Mouse (Mus musculus) c-Kit-positive CD71-negative TER-119-negative erythroid progenitor cells, embryonic 14.5 days (primary cell): ENCODE measurements around the gene Eps8l2.

Experiments
- DNase-seq: peaks from one replicate; pipeline ENCODE4 v3.0.0-alpha.2; 2013; ENCODE audit warnings: low read depth

Gene Eps8l2

GRCm38 (mm10) chr7:141338576-141339131 lies at the start of gene Eps8l2:
TSS of gene Eps8l2 (plus strand) at chr7:141338880.
- no peak for DNase-seq

GRCm38 (mm10) chr7:141291921-141292582 lies 46.6 kb upstream of the Eps8l2 start, which contains the start of gene Drd4:
TSS of gene Drd4 (plus strand) at chr7:141292006.
- DNase-seq, result no peak

GRCm38 (mm10) chr7:141292583-141293388 lies 45.9 kb upstream of the Eps8l2 start:
- DNase-seq, result no peak

GRCm38 (mm10) chr7:141293852-141294471 lies 44.7 kb upstream of the Eps8l2 start:
- DNase-seq, result no peak

GRCm38 (mm10) chr7:141294479-141294878 lies 44.2 kb upstream of the Eps8l2 start:
- DNase-seq, result no peak

GRCm38 (mm10) chr7:141297926-141298650 lies 40.6 kb upstream of the Eps8l2 start:
- no peak for DNase-seq

- no peak for DNase-seq
Observed at GRCm38 (mm10) chr7:141299175-141299574, 39.5 kb upstream of the Eps8l2 start.

GRCm38 (mm10) chr7:141301386-141301785 lies 37.3 kb upstream of the Eps8l2 start:
- no peak for DNase-seq

- no peak for DNase-seq
Observed at GRCm38 (mm10) chr7:141302702-141303268, 35.9 kb upstream of the Eps8l2 start.

- DNase-seq, result no peak
Observed at GRCm38 (mm10) chr7:141304537-141304936, 34.1 kb upstream of the Eps8l2 start.

- no peak for DNase-seq
Observed at GRCm38 (mm10) chr7:141314416-141314815, 24.3 kb upstream of the Eps8l2 start.

GRCm38 (mm10) chr7:141315076-141315475 lies 23.6 kb upstream of the Eps8l2 start:
- DNase-seq, result no peak

- DNase-seq, result no peak
Observed at GRCm38 (mm10) chr7:141315974-141316373, 22.7 kb upstream of the Eps8l2 start.

- no peak for DNase-seq
Observed at GRCm38 (mm10) chr7:141317619-141318132, 21.0 kb upstream of the Eps8l2 start.

- no peak for DNase-seq
Observed at GRCm38 (mm10) chr7:141319446-141319845, 19.2 kb upstream of the Eps8l2 start.

- DNase-seq, result no peak
Observed at GRCm38 (mm10) chr7:141324686-141325085, 14.0 kb upstream of the Eps8l2 start.

GRCm38 (mm10) chr7:141326546-141327446 lies 11.9 kb upstream of the Eps8l2 start:
- no peak for DNase-seq

- DNase-seq, result peak; percentile 93
Observed at GRCm38 (mm10) chr7:141327469-141328372, 11.0 kb upstream of the Eps8l2 start, which contains the start of the genes Deaf1 and Tmem80. TSS of gene Deaf1 (minus strand) at chr7:141327690. TSS of gene Tmem80 (plus strand) at chr7:141327739.
